Mouse (Mus musculus) limb, embryonic 15.5 days (tissue): Measurements from ENCODE around the gene Creld2. TPM values are rescaled to one million over a fixed set of nuclear protein-coding genes. Genes with fewer than 3 reads are reported as not detected.
A peak's percentile ranks its signal among the peaks of the same experiment; 100 is the strongest.
"Not testable (repeated sequence)": the region's sequence is repeated elsewhere in the genome, so short reads cannot be mapped to it uniquely, and the experiment has no call there.

Experiments
- ATAC-seq: fragments of 200-750 bp; cut with Nextera tagmentation; 2 replicates; pipeline ENCODE4 v1.8.0; 2017; ENCODE audit warnings: low read depth, moderate TSS enrichment; ENCODE audit not compliant: insufficient number of reproducible peaks, low FRiP score, low TSS enrichment
- H3K27ac ChIP-seq: fragments of 300-500 bp; sonication (generic); 2 replicates; pipeline ENCODE4 v1.5.1; 2015; ENCODE audit warnings: moderate library complexity, mild to moderate bottlenecking, inconsistent platforms
- H3K27me3 ChIP-seq: fragments of 300-500 bp; sonication (generic); 2 replicates; pipeline ENCODE4 v1.6.1; 2015; ENCODE audit warnings: inconsistent platforms
- H3K36me3 ChIP-seq: fragments of 300-500 bp; sonication (generic); 2 replicates; pipeline ENCODE4 v1.6.1; 2015; ENCODE audit warnings: inconsistent platforms
- H3K4me1 ChIP-seq: fragments of 300-500 bp; sonication (generic); 2 replicates; pipeline ENCODE4 v1.6.1; 2015; ENCODE audit warnings: inconsistent platforms
- H3K4me2 ChIP-seq: fragments of 300-500 bp; sonication (generic); 2 replicates; pipeline ENCODE4 v1.6.1; 2015; ENCODE audit warnings: mild to moderate bottlenecking, inconsistent platforms
- H3K4me3 ChIP-seq: fragments of 300-500 bp; sonication (generic); 2 replicates; pipeline ENCODE4 v1.5.1; 2015; ENCODE audit warnings: mild to moderate bottlenecking, inconsistent platforms
- H3K9ac ChIP-seq: fragments of 300-500 bp; sonication (generic); 2 replicates; pipeline ENCODE4 v1.6.1; 2015; ENCODE audit warnings: inconsistent platforms
- H3K9me3 ChIP-seq: fragments of 300-500 bp; sonication (generic); 2 replicates; pipeline ENCODE4 v1.6.1; 2016; ENCODE audit warnings: inconsistent platforms
- WGBS: fragments of 180-500 bp; shearing (Covaris S2); methylation state at CpG from one replicate; pipeline ENCODE4 v1.1.7; 2015; 5-methylcytosine and 5-hydroxymethylcytosine counted together
- polyA plus RNA-seq: library from polyadenylated mRNA; unstranded; fragments of >200 nt; fragmentation: Nextera tagmentation; extraction: Ambion mirVana; gene quantifications from 2 replicates; pipeline ENCODE4 v1.2.1, GENCODE M21; 2015

Creld2 gene
- polyA plus RNA-seq, result 94.5 and 99.0 TPM in 2 replicates

GRCm38 (mm10) chr15:88819026-88819905 lies at the start of gene Creld2, which contains the start of gene Alg12:
Gene Creld2 (plus strand): TSS chr15:88819646.
Gene Alg12 (minus strand): TSS chr15:88819318.
- Histone ChIP-seq H3K36me3 (peaks cover 52% of the 10 kb centered on the region), H3K27me3 (no peaks in the 10 kb centered on the region), H3K4me2 (peak within 1 kb of the TSS; percentile 87), H3K4me1 (peaks cover 20% of the 10 kb centered on the region), H3K4me3 (peak within 1 kb of the TSS; percentile 89), H3K9me3 (no peaks in the 10 kb centered on the region), H3K9ac (peak within 1 kb of the TSS; percentile 85), H3K27ac (peak within 1 kb of the TSS; percentile 82)
- under 1% methylated on average over 88 of the region's 88 CpGs for WGBS
- peak; percentile 98 for ATAC-seq

- H3K36me3 ChIP-seq, result peaks cover 19% of the 10 kb centered on the region
- not testable (repeated sequence) for H3K27ac ChIP-seq, H3K9me3 ChIP-seq, H3K4me1 ChIP-seq, H3K4me3 ChIP-seq, ATAC-seq, H3K9ac ChIP-seq, H3K27me3 ChIP-seq, H3K4me2 ChIP-seq
- WGBS, result 87% methylated on average over 5 of the region's 5 CpGs
Observed at GRCm38 (mm10) chr15:88774630-88775029, 44.8 kb upstream of the Creld2 start.

DNA sequence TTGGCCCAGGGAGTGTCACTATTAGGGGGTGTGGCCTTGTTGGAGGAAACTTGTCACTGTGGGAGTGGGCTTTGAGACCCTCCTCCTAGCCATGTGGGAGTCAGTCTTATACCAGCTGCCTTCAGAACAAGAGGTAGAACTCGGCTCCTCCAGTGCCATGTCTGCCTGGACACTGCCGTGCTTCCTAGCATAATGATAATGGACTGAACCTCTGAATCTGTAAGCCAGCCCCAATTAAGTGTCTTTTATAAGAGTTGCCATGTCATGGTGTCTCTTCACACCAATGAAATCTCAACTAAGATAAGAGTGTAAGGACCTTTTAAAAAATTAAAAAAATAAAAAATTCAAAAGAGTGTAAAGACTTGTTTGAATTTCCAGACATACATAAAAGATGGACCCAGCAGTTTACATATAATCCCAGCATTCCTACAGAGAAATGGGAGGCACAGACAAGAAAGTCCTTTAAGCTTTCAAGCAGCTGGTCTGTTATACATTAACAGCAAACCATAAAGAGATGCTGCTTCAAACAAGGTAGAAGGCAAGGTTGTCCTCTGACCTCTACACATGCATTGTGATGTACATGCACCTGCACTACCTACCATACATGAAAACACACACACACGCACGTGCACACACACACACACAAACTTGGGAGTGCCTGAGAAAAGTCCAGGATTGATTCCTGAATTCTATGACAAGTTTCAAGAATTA lies 27.2 kb upstream of the Creld2 start:
- Histone ChIP-seq H3K9me3 (no peaks in the 10 kb centered on the region), H3K9ac (no peak overlapping the region), H3K27ac (no peak overlapping the region), H3K4me1 (no peaks in the 10 kb centered on the region), H3K4me3 (no peak overlapping the region), H3K36me3 (no peaks in the 10 kb centered on the region), H3K27me3 (no peaks in the 10 kb centered on the region), H3K4me2 (no peak overlapping the region)
- ATAC-seq, result no peak
- WGBS, result 77% methylated on average over 4 of the region's 4 CpGs

GRCm38 (mm10) chr15:88794729-88795128 lies 24.7 kb upstream of the Creld2 start:
- not testable (repeated sequence) for H3K9me3 ChIP-seq, H3K4me3 ChIP-seq, H3K27me3 ChIP-seq, H3K36me3 ChIP-seq, H3K9ac ChIP-seq, H3K27ac ChIP-seq, H3K4me1 ChIP-seq, ATAC-seq, H3K4me2 ChIP-seq
- WGBS, result 92% methylated on average over 5 of the region's 5 CpGs

GRCm38 (mm10) chr15:88799950-88800371 lies 19.5 kb upstream of the Creld2 start:
- Histone ChIP-seq H3K4me2 (no peak overlapping the region), H3K27ac (no peak overlapping the region), H3K36me3 (peaks cover 13% of the 10 kb centered on the region), H3K4me3 (no peak overlapping the region), H3K4me1 (no peaks in the 10 kb centered on the region), H3K9me3 (no peaks in the 10 kb centered on the region), H3K9ac (no peak overlapping the region), H3K27me3 (no peaks in the 10 kb centered on the region)
- WGBS, result 83% methylated on average over 11 of the region's 11 CpGs
- ATAC-seq, result no peak

GRCm38 (mm10) chr15:88800921-88801354 lies 18.5 kb upstream of the Creld2 start:
- WGBS, result 78% methylated on average over 6 of the region's 6 CpGs
- no peaks in the 10 kb centered on the region for H3K4me1 ChIP-seq
- no peaks in the 10 kb centered on the region for H3K9me3 ChIP-seq
- no peak overlapping the region for H3K27ac ChIP-seq
- H3K4me2 ChIP-seq, result no peak overlapping the region
- no peak overlapping the region for H3K4me3 ChIP-seq
- H3K9ac ChIP-seq, result no peak overlapping the region
- ATAC-seq, result no peak
- no peaks in the 10 kb centered on the region for H3K27me3 ChIP-seq
- H3K36me3 ChIP-seq, result peaks cover 22% of the 10 kb centered on the region

DNA sequence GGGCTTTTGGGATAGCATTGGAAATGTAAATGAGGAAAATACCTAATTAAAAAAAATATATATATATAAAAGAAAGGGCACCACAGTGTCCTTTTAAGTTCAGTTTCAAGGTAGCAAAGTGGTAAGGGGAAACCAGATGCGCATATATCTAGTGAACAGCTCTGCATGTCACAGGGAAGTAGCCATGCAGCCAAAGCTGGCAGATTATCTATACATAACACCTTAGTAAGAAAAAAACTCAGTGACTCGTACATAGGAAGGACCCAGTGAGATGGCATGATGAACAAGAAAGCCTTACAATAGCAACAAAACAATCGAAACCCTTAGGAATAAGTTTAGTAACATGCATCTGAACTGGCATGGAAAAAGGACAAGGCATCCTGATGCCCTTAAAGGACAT lies 17.5 kb upstream of the Creld2 start:
- Histone ChIP-seq H3K9me3 (no peaks in the 10 kb centered on the region), H3K4me3 (no peak overlapping the region), H3K27ac (no peak overlapping the region), H3K36me3 (peaks cover 29% of the 10 kb centered on the region), H3K4me2 (no peak overlapping the region), H3K27me3 (no peaks in the 10 kb centered on the region), H3K9ac (no peak overlapping the region), H3K4me1 (no peaks in the 10 kb centered on the region)
- no peak for ATAC-seq
- WGBS, result 90% methylated on average over 3 of the region's 3 CpGs

DNA sequence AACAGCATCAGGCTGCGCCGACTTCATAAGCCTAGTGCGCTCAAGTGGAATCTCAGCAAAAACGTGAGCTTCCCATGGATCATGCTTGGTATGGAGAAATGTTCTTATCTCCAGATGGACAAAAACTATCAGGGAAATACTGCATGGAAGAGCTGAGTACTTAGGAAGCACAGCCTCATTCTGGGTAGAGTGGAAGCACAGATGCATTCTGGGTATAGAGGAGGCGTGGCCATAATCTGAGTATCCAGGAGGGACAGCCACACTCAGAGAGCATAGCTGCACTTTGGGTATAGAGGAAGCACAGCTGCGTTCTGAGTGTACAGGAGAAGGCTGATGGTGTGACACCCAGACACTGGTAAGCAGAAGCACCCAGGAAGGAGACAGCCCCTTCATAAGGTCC lies 17.1 kb upstream of the Creld2 start:
- Histone ChIP-seq H3K9me3 (no peaks in the 10 kb centered on the region), H3K4me2 (no peak overlapping the region), H3K27ac (no peak overlapping the region), H3K4me3 (no peak overlapping the region), H3K36me3 (peaks cover 29% of the 10 kb centered on the region), H3K27me3 (no peaks in the 10 kb centered on the region), H3K9ac (no peak overlapping the region), H3K4me1 (no peaks in the 10 kb centered on the region)
- no peak for ATAC-seq
- WGBS, result 86% methylated on average over 6 of the region's 6 CpGs

- H3K9me3 ChIP-seq, result no peaks in the 10 kb centered on the region
- no peak overlapping the region for H3K27ac ChIP-seq
- no peak for ATAC-seq
- no peak overlapping the region for H3K9ac ChIP-seq
- no peak overlapping the region for H3K4me3 ChIP-seq
- H3K4me1 ChIP-seq, result no peaks in the 10 kb centered on the region
- no peaks in the 10 kb centered on the region for H3K27me3 ChIP-seq
- 86% methylated on average over 8 of the region's 8 CpGs for whole genome bisulfite sequencing
- peaks cover 59% of the 10 kb centered on the region for H3K36me3 ChIP-seq
- no peak overlapping the region for H3K4me2 ChIP-seq
Observed at GRCm38 (mm10) chr15:88808121-88808520, 11.3 kb upstream of the Creld2 start.

GRCm38 (mm10) chr15:88810369-88810768 lies 9.1 kb upstream of the Creld2 start:
- no peaks in the 10 kb centered on the region for H3K27me3 ChIP-seq
- H3K4me1 ChIP-seq, result no peaks in the 10 kb centered on the region
- no peaks in the 10 kb centered on the region for H3K9me3 ChIP-seq
- no peak overlapping the region for H3K4me3 ChIP-seq
- WGBS, result 89% methylated on average over 2 of the region's 2 CpGs
- peaks cover 65% of the 10 kb centered on the region for H3K36me3 ChIP-seq
- H3K27ac ChIP-seq, result no peak overlapping the region
- H3K4me2 ChIP-seq, result no peak overlapping the region
- no peak for ATAC-seq
- H3K9ac ChIP-seq, result no peak overlapping the region

DNA sequence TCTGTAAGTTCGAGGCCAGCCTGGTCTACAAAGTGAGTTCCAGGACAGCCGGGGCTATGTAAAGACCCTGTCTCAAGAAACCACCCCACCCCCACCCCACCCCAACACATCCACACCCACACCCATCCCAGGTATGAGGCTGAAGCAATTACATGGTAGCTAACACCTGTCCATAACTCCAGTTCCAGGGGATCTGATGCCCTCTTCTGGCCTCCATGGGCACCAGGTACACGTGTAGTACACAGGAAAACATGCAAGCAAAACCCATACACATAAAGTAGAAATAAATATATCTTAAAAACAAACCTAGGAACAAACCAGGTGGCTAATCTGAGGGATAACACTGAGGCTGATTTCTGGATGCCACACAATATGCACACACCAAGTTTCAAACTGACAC lies 6.2 kb upstream of the Creld2 start:
- Histone ChIP-seq H3K4me2 (no peak overlapping the region), H3K4me1 (peaks cover under 1% of the 10 kb centered on the region; the same call in 1 of the 2 replicates), H3K27me3 (no peaks in the 10 kb centered on the region), H3K36me3 (peaks cover 60% of the 10 kb centered on the region), H3K9me3 (no peaks in the 10 kb centered on the region), H3K9ac (no peak overlapping the region), H3K27ac (no peak overlapping the region), H3K4me3 (no peak overlapping the region)
- ATAC-seq, result no peak
- 95% methylated on average over 3 of the region's 3 CpGs for WGBS

GRCm38 (mm10) chr15:88813873-88814272 lies 5.6 kb upstream of the Creld2 start:
- 87% methylated on average over 2 of the region's 2 CpGs for WGBS

More at GRCm38 (mm10) chr15:88813873-88814272, 5.6 kb upstream of the Creld2 start:
- H3K27ac ChIP-seq, H3K4me3 ChIP-seq, H3K4me2 ChIP-seq, H3K27me3 ChIP-seq, ATAC-seq, H3K4me1 ChIP-seq, H3K9me3 ChIP-seq, H3K9ac ChIP-seq: not testable (repeated sequence)
- H3K36me3 ChIP-seq, result peaks cover 54% of the 10 kb centered on the region
